Mouse (Mus musculus): ENCODE measurements around the gene Baz2a. TPM values are rescaled to one million over a fixed set of nuclear protein-coding genes. Genes with fewer than 3 reads are reported as not detected.
"Not testable (repeated sequence)": the region's sequence is repeated elsewhere in the genome, so short reads cannot be mapped to it uniquely, and the experiment has no call there.

Baz2a gene
- total RNA-seq, 1 experiment from 2014 or later: 17.8 TPM

- ATAC-seq (replicated peaks in 1 of 2; ENCODE audit: insufficient read depth in 1 of 2, low FRiP score in 2 of 2, low TSS enrichment in 1 of 2, low read depth in 1 of 2, poor library complexity in 2 of 2, severe bottlenecking in 2 of 2): no peak
These were observed 22.2 kb upstream of the Baz2a start for GRCm38 (mm10) chr10:128069201-128069600.

- ATAC-seq (replicated peaks in 1 of 2; ENCODE audit: insufficient read depth in 1 of 2, low FRiP score in 2 of 2, low TSS enrichment in 1 of 2, low read depth in 1 of 2, poor library complexity in 2 of 2, severe bottlenecking in 2 of 2): not testable (repeated sequence)
These were observed 20.9 kb upstream of the Baz2a start for GRCm38 (mm10) chr10:128070432-128070831.

- ATAC-seq (replicated peaks in 1 of 2; ENCODE audit: insufficient read depth in 1 of 2, low FRiP score in 2 of 2, low TSS enrichment in 1 of 2, low read depth in 1 of 2, poor library complexity in 2 of 2, severe bottlenecking in 2 of 2): not testable (repeated sequence)
These were observed 13.1 kb upstream of the Baz2a start for GRCm38 (mm10) chr10:128078269-128078668.

- no peak for ATAC-seq (replicated peaks in 1 of 2; ENCODE audit: insufficient read depth in 1 of 2, low FRiP score in 2 of 2, low TSS enrichment in 1 of 2, low read depth in 1 of 2, poor library complexity in 2 of 2, severe bottlenecking in 2 of 2)
These were observed 10.9 kb upstream of the Baz2a start for GRCm38 (mm10) chr10:128080496-128080895.

GRCm38 (mm10) chr10:128081807-128082476 lies 9.4 kb upstream of the Baz2a start:
- no peak for ATAC-seq (replicated peaks in 1 of 2; ENCODE audit: insufficient read depth in 1 of 2, low FRiP score in 2 of 2, low TSS enrichment in 1 of 2, low read depth in 1 of 2, poor library complexity in 2 of 2, severe bottlenecking in 2 of 2)

GRCm38 (mm10) chr10:128082477-128082808 lies 8.9 kb upstream of the Baz2a start:
- no peak for ATAC-seq (replicated peaks in 1 of 2; ENCODE audit: insufficient read depth in 1 of 2, low FRiP score in 2 of 2, low TSS enrichment in 1 of 2, low read depth in 1 of 2, poor library complexity in 2 of 2, severe bottlenecking in 2 of 2)

GRCm38 (mm10) chr10:128082880-128083421 lies 8.4 kb upstream of the Baz2a start, which contains the start of gene Atp5b:
Atp5b (plus strand) TSS chr10:128083273.
- ATAC-seq (replicated peaks in 1 of 2; ENCODE audit: insufficient read depth in 1 of 2, low FRiP score in 2 of 2, low TSS enrichment in 1 of 2, low read depth in 1 of 2, poor library complexity in 2 of 2, severe bottlenecking in 2 of 2): peak; percentile 94 to 97

- ATAC-seq (replicated peaks in 1 of 2; ENCODE audit: insufficient read depth in 1 of 2, low FRiP score in 2 of 2, low TSS enrichment in 1 of 2, low read depth in 1 of 2, poor library complexity in 2 of 2, severe bottlenecking in 2 of 2): no peak
These were observed 7.7 kb upstream of the Baz2a start for GRCm38 (mm10) chr10:128083688-128084087.

GRCm38 (mm10) chr10:128084160-128084559 lies 7.2 kb upstream of the Baz2a start:
- no peak for ATAC-seq (replicated peaks in 1 of 2; ENCODE audit: insufficient read depth in 1 of 2, low FRiP score in 2 of 2, low TSS enrichment in 1 of 2, low read depth in 1 of 2, poor library complexity in 2 of 2, severe bottlenecking in 2 of 2)

- no peak for ATAC-seq (replicated peaks in 1 of 2; ENCODE audit: insufficient read depth in 1 of 2, low FRiP score in 2 of 2, low TSS enrichment in 1 of 2, low read depth in 1 of 2, poor library complexity in 2 of 2, severe bottlenecking in 2 of 2)
These were observed 5.0 kb upstream of the Baz2a start for GRCm38 (mm10) chr10:128086391-128086790.

GRCm38 (mm10) chr10:128087216-128087615 lies 4.2 kb upstream of the Baz2a start:
- ATAC-seq (replicated peaks in 1 of 2; ENCODE audit: insufficient read depth in 1 of 2, low FRiP score in 2 of 2, low TSS enrichment in 1 of 2, low read depth in 1 of 2, poor library complexity in 2 of 2, severe bottlenecking in 2 of 2): not testable (repeated sequence)

GRCm38 (mm10) chr10:128088181-128088580 lies 3.2 kb upstream of the Baz2a start:
- no peak for ATAC-seq (replicated peaks in 1 of 2; ENCODE audit: insufficient read depth in 1 of 2, low FRiP score in 2 of 2, low TSS enrichment in 1 of 2, low read depth in 1 of 2, poor library complexity in 2 of 2, severe bottlenecking in 2 of 2)

- no peak for ATAC-seq (replicated peaks in 1 of 2; ENCODE audit: insufficient read depth in 1 of 2, low FRiP score in 2 of 2, low TSS enrichment in 1 of 2, low read depth in 1 of 2, poor library complexity in 2 of 2, severe bottlenecking in 2 of 2)
These were observed 1.5 kb upstream of the Baz2a start for GRCm38 (mm10) chr10:128089842-128090241.

- peak; percentile 35 to 52 for ATAC-seq (replicated peaks in 1 of 2; ENCODE audit: insufficient read depth in 1 of 2, low FRiP score in 2 of 2, low TSS enrichment in 1 of 2, low read depth in 1 of 2, poor library complexity in 2 of 2, severe bottlenecking in 2 of 2)
These were observed 470 bp upstream of the Baz2a start for GRCm38 (mm10) chr10:128090651-128091563.

- 0 out of 4 replicates have a peak, but pooled peaks of 1 of the 2 experiments have one; percentile 6 for ATAC-seq (replicated peaks in 1 of 2; ENCODE audit: insufficient read depth in 1 of 2, low FRiP score in 2 of 2, low TSS enrichment in 1 of 2, low read depth in 1 of 2, poor library complexity in 2 of 2, severe bottlenecking in 2 of 2)
These were observed 1.4 kb downstream of the Baz2a start for GRCm38 (mm10) chr10:128092506-128093495.

- ATAC-seq (replicated peaks in 1 of 2; ENCODE audit: insufficient read depth in 1 of 2, low FRiP score in 2 of 2, low TSS enrichment in 1 of 2, low read depth in 1 of 2, poor library complexity in 2 of 2, severe bottlenecking in 2 of 2): no peak
These were observed 2.3 kb downstream of the Baz2a start for GRCm38 (mm10) chr10:128093496-128094294.

Measured in hematopoietic stem cell, adult 5-6 weeks (primary cell).